Comparison of ENCODE assay signal across 8 mouse cellular contexts in the genomic region with DNA sequence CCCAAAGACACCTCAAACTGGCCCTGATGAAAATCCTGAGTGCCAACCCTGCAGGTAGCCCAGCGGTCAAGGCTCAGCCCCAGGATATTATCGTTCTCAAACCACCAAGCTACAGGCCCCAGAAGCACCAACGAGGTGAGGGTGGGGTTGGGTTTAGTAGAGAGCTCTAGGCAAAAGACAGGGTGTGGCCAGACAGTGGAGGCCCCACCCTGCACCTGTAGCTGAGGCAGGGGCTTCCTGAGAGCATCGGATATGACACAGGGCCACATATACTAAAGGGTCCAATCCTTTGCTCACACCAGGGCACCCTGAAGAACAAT. TPM values are rescaled to one million over a fixed set of nuclear protein-coding genes. Genes with fewer than 3 reads are reported as not detected.
DNase-seq lines count a peak whose midpoint lies in the region; ATAC-seq and TF ChIP-seq lines count a peak whose summit lies in the region.

No protein-coding gene starts in this region.

- no peak for ATAC-seq in kidney, postnatal 0 days (replicated peaks; ENCODE audit: low FRiP score, low read depth)
- no peak for ATAC-seq in embryonic facial prominence, embryonic 12.5 days (ENCODE audit: insufficient number of reproducible peaks, insufficient read depth, low FRiP score, low TSS enrichment)
- ATAC-seq in limb, embryonic 11.5 days (ENCODE audit: insufficient number of reproducible peaks, low FRiP score, low TSS enrichment, low read depth), result no peak
- ATAC-seq in neutrophil, adult 5-6 weeks (ENCODE audit: extremely low read depth, insufficient number of reproducible peaks, low FRiP score, poor library complexity, severe bottlenecking), result peak; percentile 7; the same call in 1 of the 2 replicates
- ATAC-seq in frontal cortex, adult (ENCODE audit: low TSS enrichment), result no peak

- WGBS in kidney, postnatal 0 days, result 36% methylated on average over 4 of the region's 4 CpGs
- WGBS in embryonic facial prominence, embryonic 12.5 days, result 43% methylated on average over 4 of the region's 4 CpGs
- 29% methylated on average over 4 of the region's 4 CpGs for WGBS in limb, embryonic 11.5 days

- H3K36me3 ChIP-seq in kidney, postnatal 0 days (ENCODE audit: insufficient read depth, low read length), result no peaks in the 10 kb centered on the region
- H3K36me3 ChIP-seq in embryonic facial prominence, embryonic 12.5 days, result peaks cover 19% of the 10 kb centered on the region
- H3K36me3 ChIP-seq in limb, embryonic 11.5 days (ENCODE audit: control insufficient read depth, insufficient read depth, low read length), result peaks cover 11% of the 10 kb centered on the region; the same call in 1 of the 2 replicates

- H3K9ac ChIP-seq in kidney, postnatal 0 days (ENCODE audit: low read depth, low read length), result no peak overlapping the region
- peak overlapping the region; percentile 34 for H3K9ac ChIP-seq in embryonic facial prominence, embryonic 12.5 days
- H3K9ac ChIP-seq in limb, embryonic 11.5 days (ENCODE audit: low read length), result no peak overlapping the region

- H3K4me1 ChIP-seq in kidney, postnatal 0 days (replicated peaks; ENCODE audit: insufficient read depth, low read length), result peaks cover 61% of the 10 kb centered on the region
- peaks cover 80% of the 10 kb centered on the region for H3K4me1 ChIP-seq in embryonic facial prominence, embryonic 12.5 days
- peaks cover 69% of the 10 kb centered on the region for H3K4me1 ChIP-seq in limb, embryonic 11.5 days (ENCODE audit: control insufficient read depth, insufficient read depth, low read length)

- no peak for DNase-seq in kidney, postnatal 0 days (ENCODE audit: low spot score)
- DNase-seq in kidney, postnatal 4 days, result no peak
- DNase-seq in limb, embryonic 11.5 days (ENCODE audit: low spot score), result no peak
- DNase-seq in layer of hippocampus, adult 8-10 months (ENCODE audit: low spot score in 2 of 2), result no peak
- DNase-seq in adrenal gland, postnatal 4 days (ENCODE audit: low spot score in 2 of 2), result no peak

- TF ChIP-seq CTCF in kidney, postnatal 0 days (IDR thresholded peaks at IDR 0.05; ENCODE audit: low read depth), result no peak

- H3K27ac ChIP-seq in kidney, postnatal 0 days, result peak overlapping the region; percentile 92
- H3K27ac ChIP-seq in embryonic facial prominence, embryonic 12.5 days, result peak overlapping the region; percentile 94
- peak overlapping the region; percentile 87 for H3K27ac ChIP-seq in limb, embryonic 11.5 days (replicated peaks; ENCODE audit: low read depth, low read length)

- no peaks in the 10 kb centered on the region for H3K9me3 ChIP-seq in kidney, postnatal 0 days (replicated peaks; ENCODE audit: low read length)
- no peaks in the 10 kb centered on the region for H3K9me3 ChIP-seq in embryonic facial prominence, embryonic 12.5 days
- no peaks in the 10 kb centered on the region; the same call in 1 of the 2 replicates for H3K9me3 ChIP-seq in limb, embryonic 11.5 days (ENCODE audit: control insufficient read depth, low read length)

- no peak overlapping the region for H3K4me3 ChIP-seq in kidney, postnatal 0 days (replicated peaks; ENCODE audit: low read depth, low read length)
- no peak overlapping the region for H3K4me3 ChIP-seq in embryonic facial prominence, embryonic 12.5 days
- H3K4me3 ChIP-seq in limb, embryonic 11.5 days (ENCODE audit: low read depth, low read length), result no peak overlapping the region

- no peaks in the 10 kb centered on the region for H3K27me3 ChIP-seq in kidney, postnatal 0 days (ENCODE audit: insufficient read depth, low read length)
- H3K27me3 ChIP-seq in embryonic facial prominence, embryonic 12.5 days, result no peaks in the 10 kb centered on the region
- no peaks in the 10 kb centered on the region for H3K27me3 ChIP-seq in limb, embryonic 11.5 days (ENCODE audit: control insufficient read depth, insufficient read depth, low read length)

- H3K4me2 ChIP-seq in kidney, postnatal 0 days (ENCODE audit: low read length), result peak overlapping the region; percentile 40
- H3K4me2 ChIP-seq in embryonic facial prominence, embryonic 12.5 days (replicated peaks), result peak overlapping the region; percentile 14; the same call in 1 of the 2 replicates
- H3K4me2 ChIP-seq in limb, embryonic 11.5 days (ENCODE audit: low read depth, severe bottlenecking), result no peak overlapping the region; the same call in 1 of the 2 replicates

RNA-seq across cellular contexts. Expression of gene Gnai2, which starts 5.8 kb away (rescaled TPM):
- polyA plus RNA-seq in kidney, postnatal 0 days (2015; fragmentation: Nextera tagmentation; extraction: Ambion mirVana), result 351 and 359 TPM in 2 replicates
- 439 and 443 TPM in 2 replicates for polyA plus RNA-seq in embryonic facial prominence, embryonic 12.5 days (2016; fragmentation: Nextera tagmentation; extraction: Ambion mirVana)
- 336 and 358 TPM in 2 replicates for polyA plus RNA-seq in limb, embryonic 11.5 days (2014; fragmentation: Nextera tagmentation; extraction: Ambion mirVana)
- 1,051 and 1,081 TPM in 2 replicates for total RNA-seq in neutrophil, adult 5-6 weeks (2017)
- 100 to 1,000 TPM; 218 to 272 (median 249) TPM for total RNA-seq in layer of hippocampus, adult 8-10 months (2022)
- 100 to 1,000 TPM; 345 to 390 TPM for total RNA-seq in adrenal gland, postnatal 4 days (2021)

RNA-seq across cellular contexts. Expression of gene Sema3b, which starts 20.3 kb away (rescaled TPM):
- polyA plus RNA-seq in kidney, postnatal 0 days (2015; fragmentation: Nextera tagmentation; extraction: Ambion mirVana), result 30.5 and 33.3 TPM in 2 replicates
- 3.8 and 6.9 TPM in 2 replicates for polyA plus RNA-seq in embryonic facial prominence, embryonic 12.5 days (2016; fragmentation: Nextera tagmentation; extraction: Ambion mirVana)
- 3.4 and 3.7 TPM in 2 replicates for polyA plus RNA-seq in limb, embryonic 11.5 days (2014; fragmentation: Nextera tagmentation; extraction: Ambion mirVana)
- 0.12 TPM in 2 replicates for total RNA-seq in neutrophil, adult 5-6 weeks (2017)
- 1 to 10 TPM; 2.9 to 5.0 (median 4.4) TPM for total RNA-seq in layer of hippocampus, adult 8-10 months (2022)
- total RNA-seq in adrenal gland, postnatal 4 days (2021), result 10 to 100 TPM; 16.9 to 19.4 TPM

RNA-seq across cellular contexts. Expression of gene Slc38a3, which starts 40.0 kb away (rescaled TPM):
- polyA plus RNA-seq in kidney, postnatal 0 days (2015; fragmentation: Nextera tagmentation; extraction: Ambion mirVana), result 12.9 and 14.7 TPM in 2 replicates
- 8.2 and 8.3 TPM in 2 replicates for polyA plus RNA-seq in embryonic facial prominence, embryonic 12.5 days (2016; fragmentation: Nextera tagmentation; extraction: Ambion mirVana)
- polyA plus RNA-seq in limb, embryonic 11.5 days (2014; fragmentation: Nextera tagmentation; extraction: Ambion mirVana), result 3.4 and 4.1 TPM in 2 replicates
- not detected in 2 replicates for total RNA-seq in neutrophil, adult 5-6 weeks (2017)
- 10 to 100 TPM; 61.3 to 74.3 (median 69.2) TPM for total RNA-seq in layer of hippocampus, adult 8-10 months (2022)
- total RNA-seq in adrenal gland, postnatal 4 days (2021), result 10 to 100 TPM; 10.1 to 37.4 TPM

RNA-seq across cellular contexts. Expression of gene Ifrd2, which starts 41.9 kb away (rescaled TPM):
- 28.9 and 29.9 TPM in 2 replicates for polyA plus RNA-seq in kidney, postnatal 0 days (2015; fragmentation: Nextera tagmentation; extraction: Ambion mirVana)
- polyA plus RNA-seq in embryonic facial prominence, embryonic 12.5 days (2016; fragmentation: Nextera tagmentation; extraction: Ambion mirVana), result 35.8 and 36.9 TPM in 2 replicates
- 47.6 and 49.0 TPM in 2 replicates for polyA plus RNA-seq in limb, embryonic 11.5 days (2014; fragmentation: Nextera tagmentation; extraction: Ambion mirVana)
- total RNA-seq in neutrophil, adult 5-6 weeks (2017), result 11.2 and 20.1 TPM in 2 replicates
- total RNA-seq in layer of hippocampus, adult 8-10 months (2022), result 10 to 100 TPM; 12.4 to 15.4 (median 14.0) TPM
- total RNA-seq in adrenal gland, postnatal 4 days (2021), result 10 to 100 TPM; 40.9 to 41.4 TPM

RNA-seq across cellular contexts. Expression of gene Hyal3, which starts 48.8 kb away (rescaled TPM):
- polyA plus RNA-seq in kidney, postnatal 0 days (2015; fragmentation: Nextera tagmentation; extraction: Ambion mirVana), result 1.3 and 2.0 TPM in 2 replicates
- polyA plus RNA-seq in embryonic facial prominence, embryonic 12.5 days (2016; fragmentation: Nextera tagmentation; extraction: Ambion mirVana), result 1.4 and 1.5 TPM in 2 replicates
- polyA plus RNA-seq in limb, embryonic 11.5 days (2014; fragmentation: Nextera tagmentation; extraction: Ambion mirVana), result 0.54 and 0.57 TPM in 2 replicates
- total RNA-seq in neutrophil, adult 5-6 weeks (2017), result 2.2 TPM in 1 of 2 replicates, not detected in the other
- total RNA-seq in layer of hippocampus, adult 8-10 months (2022), result 1 to 10 TPM; 1.7 to 2.4 (median 1.9) TPM
- total RNA-seq in adrenal gland, postnatal 4 days (2021), result 1 to 10 TPM; 2.7 to 2.9 TPM

Comparison
In these comparisons a context has a peak if more than half of its experiments do, and no peak if none do; other contexts are left out.
1. RNA of gene Slc38a3, which starts 40.0 kb away (total RNA-seq): 61.3 to 74.3 TPM in layer of hippocampus, adult 8-10 months and 10.1 to 37.4 TPM in adrenal gland, postnatal 4 days; not detected in neutrophil, adult 5-6 weeks; every median in the first group is over 10 times any median in the second.
2. Peak in every context shown above with its lines, with median percentiles within 50 percentile points of each other: H3K27ac ChIP-seq.